Mouse (Mus musculus) heart, embryonic 14.5 days (tissue): ENCODE measurements around the gene Gm10073. TPM values are rescaled to one million over a fixed set of nuclear protein-coding genes. Genes with fewer than 3 reads are reported as not detected.

Experiments
- ATAC-seq: fragments of 200-750 bp; cut with Nextera tagmentation; 2 replicates; pipeline ENCODE4 v1.8.0; 2017; ENCODE audit warnings: low read depth, moderate TSS enrichment; ENCODE audit not compliant: insufficient number of reproducible peaks, insufficient read depth, low FRiP score
- H3K27ac ChIP-seq, 2 experiments: fragments of 200-500 bp in 1 of 2; fragments of 300-500 bp in 1 of 2; sonication (generic) in 1 of 2; replicated peaks in 1 of 2; 2 replicates each; pipeline ENCODE4 v1.5.1; 2012 to 2014; ENCODE audit warnings: low read depth in 2 of 2, low read length in 2 of 2, control low read depth in 1 of 2, mild to moderate bottlenecking in 1 of 2, mixed read lengths in 1 of 2; ENCODE audit not compliant: control insufficient read depth in 1 of 2, insufficient read depth in 1 of 2
- H3K27me3 ChIP-seq: fragments of 300-500 bp; sonication (generic); 2 replicates; pipeline ENCODE4 v1.6.1; 2014; ENCODE audit warnings: mild to moderate bottlenecking, low read length, control low read depth; ENCODE audit not compliant: control insufficient read depth, insufficient read depth
- H3K36me3 ChIP-seq: fragments of 300-500 bp; sonication (generic); 2 replicates; pipeline ENCODE4 v1.6.1; 2014; ENCODE audit warnings: mild to moderate bottlenecking, control low read depth, low read length, mixed read lengths; ENCODE audit not compliant: control insufficient read depth, insufficient read depth
- H3K4me1 ChIP-seq, 2 experiments: fragments of 200-500 bp in 1 of 2; fragments of 300-500 bp in 1 of 2; sonication (generic) in 1 of 2; 2 replicates each; pipeline ENCODE4 v1.6.1; 2012 to 2014; ENCODE audit warnings: low read length in 2 of 2, control low read depth in 1 of 2, mixed read lengths in 1 of 2; ENCODE audit not compliant: control insufficient read depth in 2 of 2, insufficient read depth in 2 of 2
- H3K4me2 ChIP-seq: fragments of 300-500 bp; sonication (generic); 2 replicates; pipeline ENCODE4 v1.6.1; 2014; ENCODE audit warnings: mild to moderate bottlenecking, low read length
- H3K4me3 ChIP-seq, 2 experiments: fragments of 200-500 bp in 1 of 2; fragments of 300-500 bp in 1 of 2; sonication (generic) in 1 of 2; 2 replicates each; pipeline ENCODE4 v1.5.1; 2012 to 2014; ENCODE audit warnings: low read length in 2 of 2, mild to moderate bottlenecking in 2 of 2, control low read depth in 1 of 2, low read depth in 1 of 2, moderate library complexity in 1 of 2; ENCODE audit not compliant: control insufficient read depth in 1 of 2, insufficient read depth in 1 of 2
- H3K9ac ChIP-seq: fragments of 300-500 bp; sonication (generic); 2 replicates; pipeline ENCODE4 v1.6.1; 2014; ENCODE audit warnings: mild to moderate bottlenecking, low read length
- H3K9me3 ChIP-seq: fragments of 300-500 bp; sonication (generic); 2 replicates; pipeline ENCODE4 v1.6.1; 2016; ENCODE audit warnings: low read length, control low read depth; ENCODE audit not compliant: control insufficient read depth
- WGBS: fragments of 180-500 bp; shearing (Covaris S2); extraction: QIAGEN DNeasy Blood & Tissue Kit; methylation state at CpG from one replicate; pipeline ENCODE4 v1.1.7; 2014; 5-methylcytosine and 5-hydroxymethylcytosine counted together
- polyA plus RNA-seq: library from polyadenylated mRNA; unstranded; fragments of >200 nt; fragmentation: Nextera tagmentation; extraction: Ambion mirVana; gene quantifications from 2 replicates; pipeline ENCODE4 v1.2.1, GENCODE M21; 2014

Gene Gm10073
- polyA plus RNA-seq, 1 experiment from 2014 or later = 9.3 TPM

GRCm38 (mm10) chr8:106616679-106617078 lies 43.4 kb upstream of the Gm10073 start:
- H3K9me3 ChIP-seq = no peaks in the 10 kb centered on the region
- no peak overlapping the region for H3K4me2 ChIP-seq
- H3K4me3 ChIP-seq = no peak overlapping the region
- no peaks in the 10 kb centered on the region for H3K36me3 ChIP-seq
- no peak for ATAC-seq
- no peaks in the 10 kb centered on the region for H3K27me3 ChIP-seq
- no peak overlapping the region for H3K27ac ChIP-seq
- H3K4me1 ChIP-seq = peaks cover 7 to 8% of the 10 kb centered on the region in 2 experiments
- 54% methylated on average over 4 of the region's 4 CpGs for WGBS
- H3K9ac ChIP-seq = no peak overlapping the region

DNA sequence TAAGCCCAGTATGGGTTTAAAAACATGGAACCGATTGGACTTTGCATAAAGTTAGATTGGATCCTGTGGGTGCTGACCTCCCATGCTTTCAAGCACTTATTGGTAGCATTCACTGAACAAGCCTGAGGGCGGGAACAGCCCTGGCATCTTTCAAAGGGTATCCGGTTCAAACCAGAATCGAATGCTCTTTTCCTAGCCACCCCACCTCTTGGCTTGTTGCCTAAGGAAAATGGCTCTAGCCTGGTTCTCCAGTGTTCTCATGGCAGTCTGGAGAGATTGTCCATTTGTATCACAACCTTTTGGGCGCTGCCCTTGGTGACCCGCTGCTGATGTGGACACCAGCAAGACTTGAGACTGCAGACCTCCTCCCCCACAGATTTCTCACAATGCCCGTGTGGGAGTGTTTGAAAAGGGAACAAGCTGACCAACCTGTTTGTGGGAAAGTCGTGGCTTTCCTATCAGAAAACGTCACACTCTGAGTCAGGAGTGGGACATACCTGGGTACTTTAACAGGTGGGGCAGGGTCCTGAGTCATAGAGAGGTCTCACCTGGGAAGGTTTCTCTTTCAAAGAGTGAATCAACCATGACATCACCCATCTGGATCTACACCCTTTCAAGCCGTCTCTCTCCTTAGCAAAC lies 42.5 kb upstream of the Gm10073 start:
- no peak for ATAC-seq
- H3K27ac ChIP-seq = no peak overlapping the region
- WGBS = 76% methylated on average over 10 of the region's 10 CpGs

DNA sequence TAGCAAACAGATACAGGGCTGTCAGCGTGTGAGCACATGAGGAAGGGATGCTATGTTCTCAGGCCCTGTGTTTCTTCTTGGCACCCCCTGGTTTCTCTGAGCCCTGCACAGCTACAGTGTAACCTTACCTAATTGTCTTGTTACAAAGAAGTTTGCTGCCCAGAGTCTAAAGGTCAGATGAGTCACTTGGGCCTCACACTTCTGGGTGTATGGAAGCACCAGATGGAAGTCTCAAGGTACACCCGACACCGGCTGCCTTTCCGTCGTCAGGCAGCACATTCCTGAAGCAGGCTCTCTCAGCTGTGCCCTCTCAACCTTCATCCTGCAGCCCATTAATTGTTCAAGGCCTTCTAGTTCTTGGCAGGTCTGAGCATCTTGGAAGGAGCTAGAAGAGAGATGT lies 41.4 kb upstream of the Gm10073 start:
- no peak overlapping the region for H3K9ac ChIP-seq
- 63% methylated on average over 5 of the region's 5 CpGs for WGBS

More for the DNA sequence above, 42.5 kb upstream of the Gm10073 start:
- Histone ChIP-seq H3K9me3 (no peaks in the 10 kb centered on the region), H3K4me2 (no peak overlapping the region), H3K27me3 (no peaks in the 10 kb centered on the region), H3K36me3 (no peaks in the 10 kb centered on the region), H3K4me1 (peaks cover 7 to 8% of the 10 kb centered on the region in 2 experiments), H3K9ac (no peak overlapping the region), H3K4me3 (no peak overlapping the region)

DNA sequence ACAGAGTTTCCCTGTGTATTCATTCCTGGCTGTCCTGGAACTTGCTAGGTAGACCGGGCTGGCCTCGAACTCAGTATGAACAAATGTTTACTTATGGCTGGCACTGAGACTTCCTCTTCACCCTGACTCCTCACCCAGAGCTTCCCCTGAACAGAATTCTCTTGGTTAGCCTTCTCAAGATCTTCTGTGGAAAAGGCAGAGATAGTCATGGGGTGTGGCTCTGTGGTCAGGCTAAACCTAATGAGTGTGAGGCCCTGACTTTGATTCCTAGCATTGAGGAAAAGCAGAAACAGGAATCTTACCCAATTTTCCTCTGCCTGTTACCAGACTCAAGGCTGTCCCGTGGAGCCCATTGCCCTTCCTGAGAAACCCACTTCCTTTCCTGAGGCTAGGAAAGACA lies 38.8 kb upstream of the Gm10073 start:
- H3K36me3 ChIP-seq = no peaks in the 10 kb centered on the region
- 67% methylated on average over 3 of the region's 3 CpGs for WGBS
- no peaks in the 10 kb centered on the region for H3K9me3 ChIP-seq
- H3K27ac ChIP-seq = no peak overlapping the region
- no peak overlapping the region for H3K4me2 ChIP-seq
- H3K4me3 ChIP-seq = no peak overlapping the region
- no peak overlapping the region for H3K9ac ChIP-seq
- ATAC-seq = no peak
- H3K27me3 ChIP-seq = peaks cover 6% of the 10 kb centered on the region
- no peaks in the 10 kb centered on the region for H3K4me1 ChIP-seq

More for the DNA sequence above, 41.4 kb upstream of the Gm10073 start:
- Histone ChIP-seq H3K4me2 (no peak overlapping the region), H3K27me3 (peaks cover 2% of the 10 kb centered on the region), H3K9me3 (no peaks in the 10 kb centered on the region), H3K27ac (no peak overlapping the region), H3K36me3 (no peaks in the 10 kb centered on the region), H3K4me3 (no peak overlapping the region), H3K4me1 (peaks cover 5% of the 10 kb centered on the region in 2 experiments)
- no peak for ATAC-seq

GRCm38 (mm10) chr8:106610958-106611640 lies 37.8 kb upstream of the Gm10073 start:
- Histone ChIP-seq H3K27ac (no peak overlapping the region), H3K4me2 (no peak overlapping the region), H3K4me3 (no peak overlapping the region), H3K9me3 (no peaks in the 10 kb centered on the region), H3K27me3 (peaks cover 15% of the 10 kb centered on the region), H3K9ac (no peak overlapping the region), H3K36me3 (no peaks in the 10 kb centered on the region), H3K4me1 (no peaks in the 10 kb centered on the region)
- WGBS = 66% methylated on average over 9 of the region's 9 CpGs
- ATAC-seq = no peak

DNA sequence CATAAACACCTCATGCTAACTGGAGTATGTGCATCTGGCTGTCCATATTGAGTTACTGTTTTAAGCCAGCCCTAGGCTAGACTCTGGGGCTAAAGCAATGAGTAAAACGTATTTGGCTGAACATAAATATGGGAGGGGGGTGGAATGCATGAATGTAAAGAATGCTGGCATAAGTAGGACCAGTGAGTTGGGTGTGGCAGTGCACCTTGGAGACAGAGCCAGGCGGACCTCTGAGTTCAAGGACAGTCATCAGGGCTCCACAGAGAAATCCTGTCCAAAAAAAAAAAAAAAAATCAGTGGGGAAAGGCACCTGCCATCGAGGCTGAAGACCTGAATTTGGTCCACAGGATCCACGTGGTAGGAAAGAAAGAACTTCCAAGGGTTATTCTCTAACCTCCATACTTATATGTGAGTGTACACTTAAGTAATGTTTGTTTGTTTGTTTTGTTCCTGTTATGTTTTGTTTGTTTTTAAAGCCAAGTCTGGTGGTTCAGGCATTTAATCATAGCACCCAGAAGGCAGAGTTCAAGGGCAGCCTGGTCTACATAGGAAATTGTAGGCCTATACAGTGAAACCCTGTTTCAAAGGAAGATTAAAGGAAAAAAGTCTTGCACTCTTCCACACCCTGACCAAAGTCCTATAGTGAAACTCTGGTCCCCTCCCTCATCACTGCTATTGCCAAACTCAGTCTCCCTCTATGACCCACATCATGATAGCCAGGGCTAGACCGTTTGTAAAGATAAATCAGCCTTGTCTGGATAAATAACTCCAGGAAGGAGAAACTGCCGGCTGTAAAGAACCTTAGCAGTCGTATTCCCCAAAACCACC lies 36.0 kb upstream of the Gm10073 start:
- H3K4me2 ChIP-seq = no peak overlapping the region
- peaks cover 33% of the 10 kb centered on the region for H3K27me3 ChIP-seq
- no peaks in the 10 kb centered on the region for H3K4me1 ChIP-seq
- H3K9me3 ChIP-seq = no peaks in the 10 kb centered on the region
- H3K4me3 ChIP-seq = no peak overlapping the region
- no peaks in the 10 kb centered on the region for H3K36me3 ChIP-seq
- no peak for ATAC-seq
- no peak overlapping the region for H3K27ac ChIP-seq
- H3K9ac ChIP-seq = no peak overlapping the region
- WGBS = 68% methylated on average over 7 of the region's 7 CpGs

- Histone ChIP-seq H3K36me3 (no peaks in the 10 kb centered on the region), H3K27me3 (peaks cover 42% of the 10 kb centered on the region), H3K27ac (no peak overlapping the region), H3K9me3 (no peaks in the 10 kb centered on the region), H3K4me1 (peaks cover 0 to 8% of the 10 kb centered on the region in 2 experiments; a peak in 3 of 4 replicates), H3K4me3 (no peak overlapping the region), H3K9ac (no peak overlapping the region), H3K4me2 (no peak overlapping the region)
- ATAC-seq = no peak
- 27% methylated on average over 3 of the region's 3 CpGs for WGBS
These were observed 35.2 kb upstream of the Gm10073 start for GRCm38 (mm10) chr8:106608425-106608824.
